Mouse (Mus musculus) heart, adult 9 months (tissue): ENCODE results near the gene Ucma.
"Not testable (repeated sequence)": the region's sequence is repeated elsewhere in the genome, so short reads cannot be mapped to it uniquely, and the experiment has no call there.

Experiments
- DNase-seq, 2 experiments: peaks; one replicate each; pipeline ENCODE4 v3.0.0; 2022; ENCODE audit warnings: low spot score in 2 of 2

The Ucma gene

DNA sequence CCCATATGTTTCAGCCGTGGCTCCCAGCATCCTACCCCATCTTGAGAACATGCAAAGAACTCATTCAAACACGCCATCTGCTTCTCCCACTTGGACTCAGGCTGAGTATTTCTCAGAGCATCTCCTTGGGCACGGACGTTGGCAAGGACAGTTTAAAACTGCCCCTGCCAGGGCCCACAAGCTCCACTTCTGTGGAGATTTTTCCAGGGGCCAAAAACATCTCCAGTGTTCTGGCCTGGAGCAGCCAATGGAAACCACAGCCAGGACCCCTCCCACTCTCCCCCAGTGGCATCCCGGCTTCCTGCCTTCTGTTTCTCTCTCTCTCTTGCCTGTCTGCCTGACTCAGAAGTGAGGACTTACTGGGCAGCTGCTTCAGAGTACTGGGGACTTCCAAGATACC, at the start of gene Ucma:
Gene Ucma (plus strand): TSS at position 316 of the 400 bp plus-strand sequence.
- no peak for DNase-seq

DNA sequence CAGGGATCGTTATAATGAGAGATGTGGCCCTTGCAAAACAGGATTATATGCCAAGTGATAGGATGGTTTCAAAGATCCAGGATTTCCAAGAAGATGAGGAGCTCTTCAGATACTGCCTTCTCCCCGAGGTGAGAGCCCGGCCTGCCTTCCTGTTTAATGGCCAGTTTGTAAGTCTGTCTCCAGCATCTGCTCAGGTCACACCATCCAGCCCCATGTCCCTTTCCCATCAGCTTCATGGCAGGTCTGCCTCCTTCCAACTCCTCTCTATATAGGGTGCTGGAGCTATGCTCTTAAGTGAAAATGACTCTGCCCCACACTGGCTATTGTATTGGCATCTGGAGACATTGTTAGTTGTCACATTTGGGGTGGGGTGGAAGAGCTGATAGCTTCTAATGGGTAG, 48.5 kb upstream of the Ucma start:
- no peak for DNase-seq

DNA sequence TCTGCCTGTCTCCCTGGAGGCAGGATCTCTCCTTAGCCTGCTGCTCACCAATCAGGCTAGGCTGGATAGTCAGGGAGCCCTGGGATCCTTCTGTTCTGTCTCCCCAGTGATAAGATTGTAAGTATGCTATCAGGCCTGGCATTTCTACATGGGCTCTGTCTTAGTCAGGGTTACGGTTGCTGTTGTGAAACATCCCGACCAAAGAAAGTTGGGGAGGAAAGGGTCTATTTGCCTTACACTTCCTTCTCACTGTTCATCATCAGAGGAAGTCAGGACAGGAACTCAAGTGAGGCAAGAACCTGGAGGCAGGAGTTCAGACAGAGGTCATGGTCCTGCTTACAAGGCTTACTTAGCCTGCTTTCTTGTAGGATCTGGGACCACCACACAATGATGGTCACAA, 46.7 kb upstream of the Ucma start:
- no peak for DNase-seq

DNA sequence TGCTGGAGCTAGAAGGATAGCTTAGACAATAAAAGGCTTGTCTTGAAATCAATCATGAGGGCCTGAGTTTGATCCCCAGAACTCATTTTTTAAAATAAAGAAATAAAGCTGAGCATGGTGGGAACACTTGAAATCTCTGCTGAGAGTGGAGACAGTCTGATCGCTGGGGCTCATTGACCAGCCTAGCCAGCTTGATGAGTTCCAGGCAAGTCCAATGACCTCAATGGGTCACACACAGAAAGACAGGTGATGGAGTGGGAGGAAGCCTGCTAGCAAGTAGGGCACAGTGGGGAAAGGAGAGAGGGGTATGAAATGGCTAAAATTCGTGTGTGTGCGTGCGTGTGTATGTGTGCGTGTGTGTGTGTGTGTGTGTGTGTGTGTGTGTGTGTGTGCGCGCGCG, 41.4 kb upstream of the Ucma start:
- no peak for DNase-seq

DNA sequence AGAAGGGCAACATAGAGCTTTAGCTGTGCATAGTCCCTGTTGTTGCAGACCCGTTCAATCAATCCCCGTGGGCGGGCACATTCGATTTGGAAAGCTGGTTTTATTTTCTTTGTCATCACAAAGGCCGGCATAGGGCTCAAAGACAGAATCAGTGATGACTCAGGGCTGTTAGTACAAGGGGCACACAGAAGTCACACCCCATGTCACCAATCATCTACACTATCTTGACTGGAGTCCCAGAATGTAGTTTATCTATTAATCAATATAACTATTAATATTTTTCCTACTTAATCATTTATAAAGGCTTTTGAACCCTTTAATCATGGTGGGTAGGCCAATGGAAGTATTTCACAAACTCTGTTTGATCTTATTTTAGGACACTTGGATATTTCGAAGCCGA, 38.0 kb upstream of the Ucma start:
- DNase-seq, result no peak

DNA sequence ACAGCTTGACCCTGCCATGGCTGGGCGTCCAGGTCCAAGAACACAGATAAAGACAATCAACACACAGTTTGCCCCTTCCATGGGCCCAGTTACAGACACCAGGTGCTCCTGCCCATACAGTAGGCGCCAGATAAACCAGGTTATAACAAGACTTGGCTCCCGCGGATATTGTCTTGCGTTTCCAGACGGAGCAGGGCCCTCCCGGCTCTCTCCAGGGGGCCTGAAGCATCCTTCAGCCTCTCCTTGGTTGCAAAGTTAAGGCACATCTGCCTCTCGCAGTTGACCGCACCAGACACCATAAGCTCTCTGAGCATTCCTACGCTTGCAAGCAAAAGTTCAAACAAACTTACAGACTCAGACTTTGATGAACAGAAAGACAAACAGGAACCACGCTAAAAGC, 35.1 kb upstream of the Ucma start:
- DNase-seq, result no peak

DNA sequence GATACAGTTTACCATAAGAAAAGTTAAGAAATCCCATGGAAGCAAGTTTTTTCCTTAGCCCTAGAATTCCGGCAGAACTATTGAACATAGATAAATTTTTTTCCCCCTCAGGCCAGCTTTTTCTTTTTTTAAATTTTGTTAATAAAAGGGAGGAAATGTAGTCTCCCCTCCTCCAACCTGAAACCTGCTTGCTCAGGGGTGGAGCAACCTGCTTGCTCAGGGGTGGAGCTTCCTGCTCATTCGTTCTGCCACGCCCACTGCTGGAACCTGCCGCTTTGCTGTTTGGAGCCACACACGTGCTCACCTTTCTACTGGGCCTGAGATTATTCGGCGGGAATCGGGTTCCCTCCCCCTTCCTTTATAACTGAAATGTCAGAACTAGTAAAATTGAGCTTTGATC, 26.2 kb upstream of the Ucma start:
- DNase-seq, result not testable (repeated sequence)

DNA sequence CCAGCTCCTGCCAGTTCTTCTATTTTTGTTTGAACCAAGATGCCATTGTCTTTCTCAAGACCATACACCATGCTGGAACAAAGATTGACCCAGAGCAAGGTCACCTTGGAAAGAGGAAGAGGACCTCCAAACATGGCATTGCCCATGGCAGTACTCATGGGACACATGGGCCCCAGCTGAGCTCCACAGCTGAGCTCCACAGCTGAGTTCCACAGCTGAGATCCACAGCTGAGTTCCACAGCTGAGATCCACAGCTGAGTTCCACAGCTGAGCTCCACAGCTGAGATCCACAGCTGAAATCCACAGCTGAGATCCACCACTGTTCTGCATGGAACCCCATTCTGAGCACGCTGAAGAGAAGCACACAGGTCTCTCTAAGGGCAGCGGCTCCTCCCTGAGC, 24.9 kb upstream of the Ucma start:
- no peak for DNase-seq

DNA sequence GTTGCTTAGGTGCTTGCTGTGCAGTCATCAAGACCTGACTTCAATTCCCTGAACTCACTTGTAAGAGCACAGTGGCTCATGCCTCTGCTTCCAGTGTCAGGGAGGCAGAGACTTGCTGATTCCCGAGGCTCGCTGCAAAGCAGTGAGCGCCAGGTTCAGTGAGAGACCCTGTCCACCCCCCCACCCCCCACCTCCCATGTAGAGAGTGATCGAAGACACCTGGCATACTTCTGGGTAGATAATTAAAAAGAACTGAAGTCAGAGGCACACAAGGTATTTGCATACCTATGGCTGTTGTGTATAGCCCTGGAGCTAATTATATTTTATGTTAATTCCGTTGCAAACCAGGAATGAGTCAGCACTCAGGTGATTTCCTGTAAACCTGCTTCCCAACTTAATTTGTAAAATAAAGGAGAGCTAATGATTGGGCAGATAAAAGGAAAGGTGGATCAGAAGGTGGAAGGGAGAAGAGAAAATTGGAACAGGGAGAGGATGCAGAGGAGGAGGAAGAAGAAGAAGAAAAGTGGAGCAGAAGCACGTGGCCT, 21.6 kb upstream of the Ucma start:
- no peak for DNase-seq

DNA sequence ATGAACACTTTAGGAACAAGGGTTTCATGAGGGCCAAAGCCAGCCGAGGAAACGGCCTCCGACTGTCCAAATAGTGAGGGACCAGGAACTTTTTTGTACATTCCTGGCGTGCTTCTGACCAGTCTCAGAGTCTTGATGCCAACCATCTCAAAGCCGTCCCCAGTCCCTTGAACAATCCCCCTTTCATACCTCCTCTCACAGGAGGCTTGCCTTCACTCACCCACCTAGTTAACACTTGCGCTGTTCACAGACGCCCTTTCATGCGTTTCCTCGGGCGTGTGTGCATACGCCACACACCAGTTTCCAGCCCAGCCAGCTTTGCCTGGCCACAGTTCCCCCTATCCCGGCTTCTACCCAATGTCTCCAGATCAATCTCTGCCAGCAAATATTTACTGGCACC, 17.9 kb upstream of the Ucma start:
- no peak for DNase-seq

DNA sequence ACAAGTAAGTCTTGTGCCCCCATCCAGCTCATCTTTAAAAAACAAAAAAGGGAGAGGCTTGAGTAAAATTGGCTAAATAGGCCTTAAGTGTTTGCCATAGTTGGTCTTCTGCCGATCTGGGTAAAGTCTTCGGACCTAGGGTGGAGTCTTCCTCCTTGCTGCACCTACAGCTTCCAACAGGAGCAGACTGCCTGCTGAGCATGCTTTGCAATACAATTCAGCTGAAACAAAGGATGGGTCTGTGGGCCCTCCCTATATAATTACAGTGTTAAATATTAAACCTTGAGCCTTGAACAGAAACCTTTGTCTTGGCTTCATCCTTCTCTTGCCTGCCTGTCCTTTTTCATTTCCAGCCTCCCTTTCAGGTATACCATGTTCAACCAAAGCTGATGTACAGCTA, 8.1 kb upstream of the Ucma start:
- DNase-seq, result no peak

DNA sequence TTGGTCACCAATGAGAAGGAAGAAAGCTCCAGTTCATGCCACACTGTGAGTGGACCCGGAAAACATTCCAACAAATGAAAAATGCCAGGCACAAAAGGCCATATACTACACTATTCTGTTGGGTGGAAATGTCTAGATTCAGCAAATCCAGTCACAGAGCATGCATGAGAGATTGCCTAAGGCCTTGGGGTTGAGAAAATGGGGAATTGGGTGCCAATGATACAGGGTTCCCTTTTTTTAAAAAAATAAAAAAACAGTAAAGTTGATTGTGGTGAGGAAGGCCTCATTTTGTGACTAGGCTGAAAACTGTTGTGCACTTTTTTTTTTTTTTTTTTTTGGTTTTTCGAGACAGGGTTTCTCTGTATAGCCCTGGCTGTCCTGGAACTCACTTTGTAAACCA, 6.8 kb upstream of the Ucma start:
- DNase-seq, result no peak

DNA sequence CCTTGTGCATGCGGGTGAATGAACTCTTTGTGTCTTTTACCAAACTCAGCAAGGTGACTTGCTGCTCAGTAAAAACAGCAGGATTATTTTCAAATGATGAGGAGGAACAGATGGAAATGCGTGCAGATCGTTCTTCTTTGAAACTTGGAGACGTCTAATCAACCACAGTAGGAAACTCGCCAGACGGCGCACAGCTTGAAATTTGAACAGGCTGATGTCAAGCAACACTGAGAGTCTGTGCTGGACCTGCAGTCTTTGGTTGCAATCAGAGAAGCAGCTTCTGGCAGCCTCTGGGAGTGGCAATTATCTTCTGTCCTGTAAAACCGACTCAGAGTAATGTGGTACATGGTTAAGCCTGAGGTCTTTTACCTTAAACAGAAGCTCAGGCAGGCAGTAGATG, 2.2 kb downstream of the Ucma start:
- DNase-seq, result no peak

DNA sequence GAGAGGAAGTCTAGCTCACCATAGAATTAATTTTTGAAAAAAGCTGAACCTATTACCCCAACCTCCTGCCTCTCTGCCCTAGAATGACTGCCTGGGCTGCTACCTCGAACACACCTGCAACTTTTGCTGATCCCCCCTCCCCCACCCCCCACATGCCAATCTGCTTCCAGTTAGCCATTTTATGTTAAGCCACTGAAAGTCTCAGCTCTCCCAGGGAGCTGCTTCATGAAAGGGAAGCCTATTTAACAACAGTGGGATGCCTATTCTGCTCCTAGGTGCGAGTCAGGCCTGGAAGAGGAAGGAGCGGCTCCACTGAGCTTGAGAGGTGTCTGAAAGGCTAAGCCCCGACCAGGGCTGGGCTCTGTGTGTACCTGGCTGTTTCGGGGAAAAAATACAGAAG, 8.1 kb downstream of the Ucma start:
- DNase-seq, result no peak

DNA sequence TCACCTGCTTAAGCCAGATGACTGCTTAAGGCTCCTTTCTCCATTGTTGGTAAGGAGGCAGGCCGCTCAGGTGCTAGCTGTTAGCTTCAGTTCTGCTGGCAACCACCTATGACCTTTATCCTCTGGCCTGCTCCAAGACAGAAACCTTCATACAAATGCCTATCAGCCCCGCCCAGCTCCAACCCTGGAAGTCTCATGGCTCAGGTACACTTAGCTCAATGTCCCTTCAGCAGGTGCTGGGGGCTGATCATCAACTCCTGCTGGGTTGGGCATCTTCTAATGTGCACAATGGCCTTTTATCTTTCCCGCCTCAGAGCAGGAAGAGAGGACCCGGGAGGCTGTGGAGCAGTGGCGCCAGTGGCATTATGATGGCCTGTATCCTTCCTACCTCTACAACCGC, 9.1 kb downstream of the Ucma start:
- DNase-seq, result no peak

DNA sequence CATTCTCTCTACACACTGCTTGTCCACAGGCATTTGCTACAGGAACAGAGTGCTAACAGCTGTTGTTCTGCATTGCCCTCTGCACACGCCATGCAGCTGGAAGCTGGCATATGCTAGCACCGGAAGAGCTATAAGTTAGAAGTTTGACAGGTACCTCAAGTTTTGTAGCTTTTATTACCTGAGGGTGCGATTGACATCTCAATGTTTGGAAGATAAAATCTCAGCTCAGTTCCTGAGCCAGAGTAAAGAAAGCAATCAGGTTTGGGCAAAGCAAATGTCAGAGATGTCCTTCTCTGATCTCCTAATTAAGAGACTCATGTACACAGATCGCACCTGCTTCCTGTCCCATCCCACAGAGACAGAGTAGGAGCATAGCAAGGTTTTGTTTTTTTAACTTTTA, 10.9 kb downstream of the Ucma start:
- no peak for DNase-seq

DNA sequence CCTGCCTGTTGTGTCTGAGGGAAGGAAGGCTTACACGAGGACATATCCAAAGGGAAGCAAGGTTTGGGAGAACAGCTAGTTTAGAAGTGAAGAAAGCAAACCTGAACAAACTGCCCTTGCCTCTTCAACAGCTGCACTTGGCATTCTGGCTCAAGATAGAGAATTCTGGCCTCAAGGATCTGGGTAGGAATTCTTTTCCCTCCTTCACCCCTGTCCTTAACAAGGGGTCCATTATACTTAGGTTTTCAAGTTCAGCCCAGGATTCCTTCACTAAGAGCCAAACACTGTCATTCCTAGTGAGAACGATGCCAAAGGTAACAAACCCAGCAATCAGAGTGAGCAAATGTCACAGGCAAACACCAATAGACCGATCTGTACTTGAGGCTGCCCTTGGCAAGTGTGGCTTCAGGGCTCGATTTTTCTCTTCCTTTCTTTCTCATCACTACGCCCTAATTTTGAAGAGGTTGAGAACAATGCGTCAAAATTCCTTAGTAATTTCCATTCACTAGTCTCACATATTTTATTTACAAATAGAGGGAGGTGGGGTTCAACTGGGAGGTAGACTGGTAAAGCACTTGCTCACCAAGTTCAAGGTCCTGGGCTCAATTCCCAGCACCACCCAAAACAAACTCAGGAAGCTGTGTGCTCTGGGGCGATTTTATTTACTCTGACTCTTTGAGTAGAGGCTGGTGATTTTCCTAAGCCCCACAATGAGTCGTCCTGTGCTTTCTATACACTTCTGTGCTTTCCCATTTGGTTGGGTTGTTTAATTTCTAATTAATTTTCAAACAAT, 11.7 kb downstream of the Ucma start:
- no peak for DNase-seq

DNA sequence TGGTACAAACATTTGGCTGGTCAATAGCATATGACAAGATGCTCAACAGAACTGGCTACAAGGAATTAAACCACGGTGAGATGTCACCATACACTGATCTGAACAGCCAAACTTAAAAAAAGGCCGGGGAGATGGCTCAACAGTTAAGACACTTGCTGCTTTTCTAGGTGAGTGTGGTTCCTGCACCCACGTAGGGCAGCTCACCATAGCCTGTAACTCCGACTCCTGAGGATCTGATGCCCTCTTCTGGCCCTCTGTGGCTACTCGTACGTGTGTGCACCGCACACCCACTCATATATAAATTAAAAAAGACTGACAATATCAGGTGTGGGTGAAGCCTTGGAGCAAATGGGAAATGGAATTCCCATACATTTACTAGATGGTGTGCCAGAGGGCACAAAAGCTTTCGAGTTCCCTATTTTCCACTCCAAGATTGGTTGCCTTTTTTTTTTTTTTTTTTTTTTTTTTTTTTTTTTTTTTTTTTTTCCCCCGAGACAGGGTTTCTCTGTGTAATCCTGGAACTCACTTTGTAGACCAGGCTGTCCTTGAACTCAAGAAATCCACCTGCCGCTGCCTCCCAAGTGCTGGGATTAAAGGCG, 13.0 kb downstream of the Ucma start:
- DNase-seq, result no peak

DNA sequence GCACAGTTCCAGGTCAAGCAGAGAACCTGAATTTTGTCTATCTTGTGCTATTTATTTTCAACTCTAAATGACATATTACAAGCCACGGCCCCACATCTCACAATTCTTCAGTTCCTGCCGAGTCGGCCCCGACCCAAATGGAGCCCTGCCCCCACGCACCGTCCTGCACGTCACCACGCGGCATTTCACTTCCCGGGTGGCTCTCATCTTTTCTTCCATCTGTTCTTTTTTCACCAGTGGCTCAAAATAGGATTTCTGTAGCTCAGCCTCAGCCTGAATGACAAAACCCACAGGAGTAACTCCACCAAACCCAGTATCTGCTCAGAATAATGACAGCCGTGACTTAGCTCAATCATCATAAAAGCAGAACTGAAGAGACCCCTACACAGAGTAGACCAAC, 17.7 kb downstream of the Ucma start:
- DNase-seq, result no peak

DNA sequence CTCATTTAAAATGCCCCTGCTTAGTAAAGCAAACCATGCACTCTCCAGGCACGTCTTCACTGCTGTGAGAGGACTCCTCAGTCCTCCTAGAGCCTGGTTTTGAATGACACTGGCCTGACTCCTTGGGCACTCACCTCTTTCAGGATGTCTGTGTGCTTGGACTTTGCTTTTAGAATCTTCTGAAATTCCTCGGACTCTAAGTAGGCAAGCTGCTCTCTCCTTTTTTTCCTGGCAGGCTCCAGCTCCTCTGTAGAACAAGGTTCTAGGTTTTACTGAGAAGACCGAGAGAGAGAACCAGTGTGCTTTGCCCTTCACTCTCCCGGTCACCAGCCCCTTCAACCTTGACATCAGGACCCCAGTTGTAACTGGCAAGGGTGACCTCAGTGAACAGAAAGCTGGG, 18.5 kb downstream of the Ucma start:
- no peak for DNase-seq

DNA sequence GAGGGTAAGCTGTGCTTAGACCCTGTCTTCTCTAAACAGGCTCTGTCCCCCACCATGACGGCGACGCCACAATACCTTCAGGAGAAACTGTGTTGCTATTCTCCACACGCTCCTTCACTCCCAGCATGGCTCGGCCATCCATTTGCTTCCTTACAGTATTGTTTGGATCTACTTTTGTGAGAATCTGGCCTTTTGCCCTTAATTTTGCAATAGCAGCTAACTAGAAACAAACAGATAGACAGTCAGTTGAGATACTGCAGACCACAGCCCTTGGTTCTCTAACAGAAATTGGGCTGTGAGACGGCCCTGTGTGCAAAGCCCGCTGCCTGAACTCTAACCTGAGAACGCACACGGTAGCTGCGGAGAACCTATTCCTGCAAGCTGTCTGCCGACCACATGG, 19.7 kb downstream of the Ucma start:
- no peak for DNase-seq

DNA sequence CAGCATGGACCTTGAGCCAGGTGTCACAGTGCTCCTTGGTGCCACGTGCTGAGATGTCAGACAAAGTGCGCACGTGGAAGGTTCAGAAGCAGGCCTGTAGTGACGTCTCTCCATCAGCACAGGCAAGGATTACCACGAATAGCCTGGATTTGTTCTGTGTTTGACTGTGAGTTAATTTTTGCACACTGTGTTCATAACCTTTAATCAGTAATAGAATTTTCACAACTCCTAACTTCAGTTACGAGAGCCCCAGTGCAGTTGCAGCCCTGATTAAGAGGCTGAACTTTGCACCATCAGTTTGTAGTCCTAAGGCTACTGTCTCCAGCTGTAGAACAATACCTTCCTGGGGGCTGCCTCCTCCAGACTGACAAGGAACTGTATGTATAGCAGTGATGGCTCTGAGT, 20.5 kb downstream of the Ucma start:
- DNase-seq, result no peak

DNA sequence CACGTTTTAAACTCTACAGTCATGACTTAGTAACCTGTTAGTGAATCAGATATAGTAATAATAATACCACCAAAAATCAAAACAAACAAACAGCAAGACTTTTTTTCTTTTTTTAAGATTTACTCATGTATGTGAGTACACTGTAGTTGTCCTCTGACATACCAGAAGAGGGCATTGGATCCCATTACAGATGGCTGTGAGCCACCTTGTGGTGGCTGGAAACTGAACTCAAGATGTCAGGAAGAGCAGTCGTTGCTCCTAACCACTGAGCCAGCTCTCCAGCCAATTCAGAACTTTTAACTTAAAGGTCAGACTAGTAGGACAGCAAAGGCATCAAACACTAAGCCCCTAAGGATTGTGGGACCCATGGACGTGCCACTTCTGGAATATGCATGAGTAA, 23.0 kb downstream of the Ucma start:
- no peak for DNase-seq

DNA sequence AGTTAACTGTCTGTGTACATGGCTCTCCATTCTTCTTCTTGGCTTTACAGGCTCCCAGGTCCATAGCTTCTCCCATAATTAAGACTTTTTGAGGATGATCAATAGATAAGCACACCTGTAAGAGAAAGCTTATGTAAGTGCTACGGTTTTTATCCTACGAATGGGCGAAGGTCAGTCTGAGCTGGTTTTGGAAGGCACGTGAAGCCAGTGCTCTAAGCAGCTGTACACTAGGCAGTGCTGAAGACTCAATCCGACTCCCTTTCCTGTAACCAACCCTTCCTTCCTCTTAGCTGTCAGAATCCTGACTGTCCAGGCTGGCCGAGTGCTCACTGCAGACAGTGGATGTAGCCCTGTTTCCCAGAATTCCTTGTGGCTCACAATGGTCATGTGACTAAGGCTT, 25.3 kb downstream of the Ucma start:
- no peak for DNase-seq
